Mouse (Mus musculus): ENCODE data around the gene Vash1.

The Vash1 gene

GRCm38 (mm10) chr12:86685275-86685674 is 6.8 kb downstream of the Vash1 start:
- DNase-seq = no peak

GRCm38 (mm10) chr12:86686551-86687330 is 8.2 kb downstream of the Vash1 start:
- DNase-seq = no peak

DNA sequence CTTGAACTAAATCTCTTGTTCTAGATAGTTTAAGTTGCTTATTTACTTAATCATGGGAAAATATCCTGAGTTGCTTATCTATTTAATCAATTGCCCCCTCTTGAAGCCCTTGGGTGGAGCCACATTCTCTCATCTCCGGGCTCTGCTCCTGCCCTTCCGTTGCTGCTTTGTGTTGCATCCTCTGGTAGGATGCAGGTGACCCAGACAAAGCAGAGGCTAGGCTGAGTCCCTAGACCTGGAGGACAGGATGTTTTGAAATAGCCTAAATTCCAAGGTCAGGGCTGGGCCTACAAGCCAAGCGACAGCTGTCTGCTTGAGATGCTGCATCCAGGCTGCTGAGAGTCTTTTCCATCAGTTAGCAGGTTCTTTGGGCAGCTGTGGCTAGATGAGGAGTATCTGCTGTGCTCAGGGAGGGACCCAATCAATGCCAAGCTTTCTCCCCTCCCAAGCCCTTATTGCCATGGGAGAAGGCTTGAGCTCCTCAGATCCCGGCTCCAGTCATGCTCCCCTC is 9.0 kb downstream of the Vash1 start:
- DNase-seq = no peak

DNA sequence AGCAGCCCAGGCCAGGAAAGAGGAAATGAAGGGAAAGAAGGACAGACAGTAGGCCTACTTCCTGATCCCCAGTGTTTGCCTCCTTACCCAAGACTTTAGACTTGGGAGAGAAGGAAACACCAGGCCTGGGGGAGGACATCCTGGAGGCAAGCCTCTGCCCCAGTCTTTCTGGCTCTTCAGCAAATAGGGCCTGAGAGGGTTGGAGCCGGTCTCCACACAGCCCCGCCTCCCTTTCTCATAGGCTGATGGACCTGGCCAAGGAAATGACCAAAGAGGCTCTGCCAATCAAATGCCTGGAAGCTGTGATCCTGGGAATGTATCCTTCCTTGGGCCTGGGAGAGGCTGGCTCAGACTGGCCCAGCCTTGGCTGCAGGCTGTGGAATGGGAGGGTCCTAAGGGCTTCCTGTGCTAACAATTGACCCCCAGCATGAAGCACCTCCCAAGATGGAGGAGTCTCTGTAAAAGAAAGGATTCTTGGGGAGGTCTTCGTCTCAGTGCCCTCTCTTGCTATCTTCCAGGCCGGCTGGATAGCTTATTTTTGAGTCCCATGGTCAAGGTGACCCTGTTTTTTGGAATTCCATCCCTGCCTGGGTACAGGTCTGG is 9.6 kb downstream of the Vash1 start:
- peak; percentile 18 to 25 for DNase-seq

- no peak for DNase-seq
These were observed 10.4 kb downstream of the Vash1 start for GRCm38 (mm10) chr12:86688917-86689316.

GRCm38 (mm10) chr12:86690700-86691485 is 12.4 kb downstream of the Vash1 start:
- no peak for DNase-seq

- no peak for DNase-seq
These were observed 14.2 kb downstream of the Vash1 start for GRCm38 (mm10) chr12:86692471-86693356.

- DNase-seq = no peak
These were observed 14.9 kb downstream of the Vash1 start for GRCm38 (mm10) chr12:86693389-86693788.

DNA sequence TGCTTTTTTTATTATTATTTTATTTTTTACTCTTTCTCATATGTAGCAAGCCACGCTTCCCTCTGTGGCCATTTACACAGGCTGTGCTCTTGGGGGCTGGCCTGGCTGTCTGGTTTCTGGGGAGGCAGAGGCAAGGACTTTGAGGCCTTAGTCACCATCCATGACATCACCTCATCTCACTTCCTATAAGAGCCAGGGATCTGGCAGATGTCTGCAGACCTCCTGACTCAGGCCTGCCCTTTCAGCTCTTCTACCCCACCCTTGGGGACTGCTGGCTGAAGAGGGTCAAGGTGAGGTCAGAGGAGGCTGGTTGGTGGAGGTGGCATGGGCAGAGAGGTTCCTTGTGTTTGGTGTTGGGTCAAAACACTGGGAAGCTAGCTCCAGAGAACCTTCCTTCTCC is 15.9 kb downstream of the Vash1 start:
- DNase-seq = no peak

DNA sequence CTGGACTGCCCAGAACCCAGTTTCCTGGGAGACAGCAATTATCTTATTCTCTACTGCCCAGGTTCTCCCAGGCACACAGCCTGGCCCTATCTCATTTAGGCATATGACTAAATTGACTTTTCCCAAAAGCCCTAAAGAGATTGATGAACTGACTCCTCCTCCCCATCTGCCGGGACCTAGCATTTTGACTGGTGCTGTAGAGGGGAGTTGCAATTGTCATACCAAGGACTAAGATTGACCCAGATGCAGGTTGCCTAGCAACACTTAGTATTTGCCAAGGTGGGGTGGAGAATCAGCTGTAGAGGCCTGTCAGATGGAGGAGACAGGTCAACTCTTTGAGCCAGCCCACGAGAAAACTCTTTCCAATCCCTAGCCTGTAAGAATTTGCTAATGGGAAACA is 19.5 kb downstream of the Vash1 start:
- no peak for DNase-seq

DNA sequence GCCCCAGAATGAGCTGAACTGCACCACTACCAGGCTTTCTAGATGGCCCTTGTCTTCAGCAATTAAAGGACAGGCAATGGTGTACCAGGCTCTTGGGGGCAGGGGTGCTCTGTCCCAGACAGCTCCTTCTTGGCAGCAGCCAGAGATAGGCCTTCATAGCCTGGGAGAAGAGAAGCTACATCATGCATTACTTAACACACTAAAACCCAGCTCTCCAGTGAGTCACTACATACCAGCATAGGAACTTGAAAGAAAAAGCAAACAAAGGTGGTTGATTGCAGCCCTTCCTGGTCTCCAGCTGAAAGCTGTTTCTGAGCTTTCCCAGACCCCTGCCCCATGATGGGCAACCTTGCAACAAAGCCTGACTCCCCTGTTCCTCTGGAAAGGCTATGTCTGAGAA is 20.0 kb downstream of the Vash1 start:
- DNase-seq = no peak

DNA sequence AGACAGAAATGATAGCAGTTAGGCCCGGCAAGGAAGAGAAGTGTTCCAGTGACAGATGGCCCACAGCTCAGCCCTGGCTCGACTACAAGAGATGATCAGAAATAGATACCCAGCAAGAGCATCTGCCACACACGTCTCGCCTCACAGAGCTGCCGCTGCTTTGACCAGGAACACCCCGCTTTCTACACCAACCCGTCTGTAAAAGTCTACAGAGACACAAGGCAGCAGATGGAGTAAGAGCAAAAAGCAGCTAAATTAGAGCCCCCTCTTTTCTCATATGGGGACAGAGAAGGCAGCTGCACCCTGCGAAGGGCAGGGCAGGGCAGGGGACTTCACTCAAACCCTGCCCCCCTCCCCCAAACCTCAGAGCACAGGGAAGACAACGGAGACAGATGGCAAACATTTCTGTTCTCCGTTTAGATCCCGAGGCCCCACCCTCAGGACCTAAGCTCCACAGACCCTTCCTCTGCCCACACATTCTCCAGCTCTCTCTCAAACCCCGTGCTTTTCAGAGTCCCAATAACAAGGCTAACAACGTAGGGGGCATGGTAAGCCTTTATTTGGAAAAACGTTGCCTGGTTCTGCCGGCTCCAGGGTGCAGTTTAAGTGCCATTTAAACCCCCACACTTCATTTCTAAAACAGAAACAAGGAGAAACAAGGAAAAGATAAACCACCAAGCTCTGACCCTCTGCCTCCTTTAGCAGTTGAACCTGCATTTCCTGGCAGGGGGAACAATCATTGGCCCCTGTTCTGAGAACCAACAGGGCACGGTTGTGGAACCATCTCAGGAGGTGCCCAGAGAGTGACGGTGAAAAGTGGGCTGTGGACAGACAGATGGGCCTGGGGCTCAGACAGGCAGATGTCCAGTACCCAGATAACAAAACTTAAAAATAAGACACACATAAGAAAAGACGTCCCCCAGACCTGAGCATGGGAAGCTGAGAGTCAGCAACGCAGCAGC is 21.7 kb downstream of the Vash1 start:
- no peak for DNase-seq

DNA sequence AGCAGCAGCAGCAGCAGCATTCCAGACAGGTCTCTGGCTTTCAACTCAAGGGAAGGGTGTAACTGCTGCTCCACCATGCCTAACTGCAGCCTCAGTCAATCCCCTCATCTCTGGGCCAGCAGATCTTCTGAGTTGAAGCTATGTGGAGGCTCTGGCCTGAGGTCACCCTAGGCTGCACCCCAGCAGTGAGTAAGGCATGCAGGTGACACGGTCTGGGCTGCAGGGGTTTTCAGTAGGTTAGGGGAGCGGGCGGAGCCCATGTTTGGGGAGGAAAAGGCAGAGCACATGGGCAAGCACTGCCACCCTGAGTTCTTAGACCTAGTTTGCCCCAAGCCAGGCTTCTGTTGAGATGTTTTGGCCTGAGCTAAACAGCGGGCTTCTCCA is 22.4 kb downstream of the Vash1 start:
- no peak for DNase-seq

- DNase-seq = no peak
These were observed 23.0 kb downstream of the Vash1 start for GRCm38 (mm10) chr12:86701491-86701890.

DNA sequence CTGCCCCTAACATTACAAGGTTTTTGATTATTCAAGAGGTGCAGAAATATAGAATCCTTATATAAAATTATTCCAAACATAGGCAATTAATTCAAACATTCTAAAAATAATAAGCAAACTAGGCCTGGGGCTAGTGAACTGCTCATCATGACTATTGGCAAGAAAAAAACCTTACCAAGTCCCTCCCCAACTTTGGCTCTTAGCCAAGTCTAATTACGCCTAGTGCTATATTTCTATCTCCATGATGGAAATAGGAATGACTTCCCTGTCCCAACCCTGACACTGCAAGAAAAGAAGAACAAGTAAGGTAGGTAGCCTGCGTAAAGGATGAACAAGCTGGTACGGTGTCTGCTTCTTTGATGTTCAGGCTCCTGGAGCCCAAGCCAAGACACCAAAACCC is 24.2 kb downstream of the Vash1 start:
- no peak for DNase-seq

- no peak for DNase-seq
These were observed 27.3 kb downstream of the Vash1 start for GRCm38 (mm10) chr12:86705843-86706242.

GRCm38 (mm10) chr12:86714026-86714425 is 35.5 kb downstream of the Vash1 start:
- no peak for DNase-seq

GRCm38 (mm10) chr12:86715401-86715800 is 36.9 kb downstream of the Vash1 start:
- peak; percentile 48 to 60 for DNase-seq

DNA sequence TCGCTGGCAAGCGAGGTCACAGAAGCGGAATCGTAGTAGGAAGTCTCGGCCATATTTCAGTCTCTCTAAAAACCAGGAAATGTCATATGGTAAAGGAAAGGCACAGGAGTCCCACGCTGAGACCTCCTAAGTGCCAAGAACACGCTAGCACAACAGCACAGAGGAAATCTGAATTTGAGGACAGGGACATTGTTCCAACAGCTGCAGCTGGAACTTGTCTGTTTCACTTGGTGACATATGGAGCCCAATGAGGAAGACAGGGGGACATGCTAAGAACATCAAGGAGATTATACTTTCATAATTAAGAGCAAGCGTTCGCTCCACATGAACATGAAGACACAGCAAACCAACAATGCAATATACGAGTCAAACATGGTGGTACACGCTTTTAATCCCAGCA is 38.5 kb downstream of the Vash1 start:
- no peak for DNase-seq

DNA sequence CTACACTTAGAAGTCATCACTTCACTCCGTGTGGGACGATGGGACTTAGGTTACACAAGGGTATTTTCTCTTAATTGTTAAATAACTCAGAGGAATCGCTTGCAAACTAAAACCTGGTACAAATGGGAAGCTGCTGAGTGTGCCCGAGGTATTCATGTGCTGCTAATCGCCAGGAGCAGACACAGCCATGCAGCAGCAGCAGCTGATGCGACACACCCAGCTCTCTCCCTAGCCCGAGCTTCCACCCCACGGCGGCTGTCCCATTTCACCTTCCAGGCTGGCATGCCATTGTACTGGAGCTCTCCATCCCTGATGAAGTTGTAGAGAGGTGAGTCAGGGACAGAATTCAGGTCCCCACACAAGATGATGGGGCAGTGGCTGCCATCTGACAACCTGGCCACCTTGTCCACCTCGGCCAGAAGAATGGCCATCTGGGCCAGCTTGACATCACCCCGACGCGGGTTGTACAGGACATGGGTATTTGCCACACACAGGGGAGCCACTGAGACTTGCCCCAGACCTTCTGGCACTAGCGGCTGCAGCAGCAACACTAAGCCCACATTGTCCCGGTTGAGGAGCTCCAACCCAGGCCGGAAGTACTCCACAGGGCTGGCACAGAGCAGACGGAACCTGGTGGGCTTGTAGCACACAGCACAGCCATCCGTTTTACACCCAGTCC is 41.6 kb downstream of the Vash1 start:
- DNase-seq = no peak

GRCm38 (mm10) chr12:86721453-86721852 is 43.0 kb downstream of the Vash1 start:
- DNase-seq = no peak
